Mouse (Mus musculus) thymus, adult 2 months (tissue): Measurements from ENCODE around the gene Agrn. TPM values are rescaled to one million over a fixed set of nuclear protein-coding genes. Genes with fewer than 3 reads are reported as not detected.

Experiments used
- DNase-seq: peaks from one replicate; pipeline ENCODE4 v3.0.0; 2021
- H3K27ac ChIP-seq: fragments of 200-500 bp; 2 replicates; pipeline ENCODE4 v1.5.1; 2012; ENCODE audit warnings: low read length, control low read depth; ENCODE audit not compliant: control insufficient read depth, insufficient read depth
- H3K27me3 ChIP-seq: fragments of 200-500 bp; 2 replicates; pipeline ENCODE4 v1.6.1; 2012; ENCODE audit warnings: mild to moderate bottlenecking, low read length, moderate library complexity, mixed read lengths; ENCODE audit not compliant: control insufficient read depth, insufficient read depth
- H3K36me3 ChIP-seq: fragments of 200-500 bp; 2 replicates; pipeline ENCODE4 v1.6.1; 2012; ENCODE audit warnings: mild to moderate bottlenecking, low read length, moderate library complexity; ENCODE audit not compliant: control insufficient read depth, insufficient read depth
- H3K4me1 ChIP-seq: fragments of 200-500 bp; replicated peaks from 2 replicates; pipeline ENCODE4 v1.6.1; 2012; ENCODE audit warnings: low read length; ENCODE audit not compliant: control insufficient read depth, insufficient read depth
- H3K4me3 ChIP-seq: fragments of 200-500 bp; 2 replicates; pipeline ENCODE4 v1.5.1; 2012; ENCODE audit warnings: mild to moderate bottlenecking, low read length, control low read depth, moderate library complexity; ENCODE audit not compliant: control insufficient read depth, insufficient read depth
- CTCF ChIP-seq: fragments of 200-500 bp; IDR thresholded peaks from 2 replicates; pipeline ENCODE4 v1.5.1; 2012; ENCODE audit warnings: mild to moderate bottlenecking, control low read depth, low read length, moderate library complexity, borderline replicate concordance; ENCODE audit not compliant: control insufficient read depth, poor library complexity, insufficient read depth; ENCODE audit errors: extremely low read depth
- POLR2A ChIP-seq: fragments of 200-500 bp; IDR thresholded peaks from 2 replicates; pipeline ENCODE4 v1.6.1; 2012; ENCODE audit warnings: mild to moderate bottlenecking, low read length, control low read depth, moderate library complexity; ENCODE audit not compliant: control insufficient read depth, poor library complexity, insufficient read depth; ENCODE audit errors: extremely low read depth
- WGBS: fragments of 180-500 bp; shearing (Covaris S2); methylation state at CpG from one replicate; pipeline ENCODE4 v1.1.7; 2018; 5-methylcytosine and 5-hydroxymethylcytosine counted together
- polyA plus RNA-seq: library from polyadenylated mRNA; depleted of rRNA; stranded (reverse); fragments of >200 nt; gene quantifications from 2 replicates; pipeline ENCODE4 v1.2.3, GENCODE M21; 2012

Gene Agrn
- polyA plus RNA-seq, 1 experiment: 48.7 TPM

- no peaks in the 10 kb centered on the region; the same call in 1 of the 2 replicates for H3K27me3 ChIP-seq
- WGBS: 95% methylated on average over 13 of the region's 13 CpGs
- no peak overlapping the region for H3K27ac ChIP-seq
- TF ChIP-seq CTCF (no peak), POLR2A (no peak)
- H3K4me1 ChIP-seq: no peaks in the 10 kb centered on the region
- no peak overlapping the region for H3K4me3 ChIP-seq
- H3K36me3 ChIP-seq: no peaks in the 10 kb centered on the region
- no peak for DNase-seq
These were observed 11.8 kb downstream of the Agrn start for GRCm38 (mm10) chr4:156185456-156185949.

GRCm38 (mm10) chr4:156184291-156184954 lies 12.9 kb downstream of the Agrn start:
- WGBS: 93% methylated on average over 7 of the region's 7 CpGs
- TF ChIP-seq POLR2A (no peak), CTCF (no peak)
- no peak for DNase-seq
- no peak overlapping the region for H3K27ac ChIP-seq
- H3K4me3 ChIP-seq: no peak overlapping the region
- no peaks in the 10 kb centered on the region for H3K4me1 ChIP-seq
- no peaks in the 10 kb centered on the region; the same call in 1 of the 2 replicates for H3K27me3 ChIP-seq
- no peaks in the 10 kb centered on the region for H3K36me3 ChIP-seq

- no peak overlapping the region for H3K27ac ChIP-seq
- H3K36me3 ChIP-seq: no peaks in the 10 kb centered on the region
- H3K4me3 ChIP-seq: no peak overlapping the region
- H3K4me1 ChIP-seq: no peaks in the 10 kb centered on the region
- H3K27me3 ChIP-seq: no peaks in the 10 kb centered on the region; the same call in 1 of the 2 replicates
- whole genome bisulfite sequencing: 78% methylated on average over 5 of the region's 5 CpGs
- no peak for DNase-seq
- TF ChIP-seq CTCF (no peak), POLR2A (no peak)
These were observed 13.5 kb downstream of the Agrn start for GRCm38 (mm10) chr4:156183747-156184146.

- Histone ChIP-seq H3K27ac (no peak overlapping the region), H3K27me3 (no peaks in the 10 kb centered on the region), H3K4me1 (no peaks in the 10 kb centered on the region), H3K36me3 (no peaks in the 10 kb centered on the region), H3K4me3 (no peak overlapping the region)
- TF ChIP-seq POLR2A (no peak), CTCF (no peak)
- 97% methylated on average over 9 of the region's 9 CpGs for WGBS
- DNase-seq: no peak
These were observed 19.7 kb downstream of the Agrn start for GRCm38 (mm10) chr4:156177630-156178029.

GRCm38 (mm10) chr4:156171828-156172227 lies 25.5 kb downstream of the Agrn start:
- no peak for DNase-seq
- Histone ChIP-seq H3K36me3 (no peaks in the 10 kb centered on the region), H3K27ac (no peak overlapping the region), H3K4me1 (no peaks in the 10 kb centered on the region), H3K27me3 (no peaks in the 10 kb centered on the region), H3K4me3 (no peak overlapping the region)
- 95% methylated on average over 11 of the region's 11 CpGs for WGBS
- TF ChIP-seq POLR2A (no peak), CTCF (no peak)

GRCm38 (mm10) chr4:156169129-156169528 lies 28.2 kb downstream of the Agrn start:
- H3K27me3 ChIP-seq: no peaks in the 10 kb centered on the region
- no peaks in the 10 kb centered on the region for H3K36me3 ChIP-seq
- H3K4me3 ChIP-seq: no peak overlapping the region
- no peaks in the 10 kb centered on the region for H3K4me1 ChIP-seq
- TF ChIP-seq CTCF (no peak), POLR2A (no peak)
- 96% methylated on average over 10 of the region's 10 CpGs for WGBS
- no peak overlapping the region for H3K27ac ChIP-seq
- DNase-seq: no peak

- no peak for DNase-seq
- TF ChIP-seq CTCF (no peak), POLR2A (no peak)
- no peaks in the 10 kb centered on the region for H3K27me3 ChIP-seq
- H3K4me3 ChIP-seq: no peak overlapping the region
- H3K27ac ChIP-seq: no peak overlapping the region
- H3K36me3 ChIP-seq: no peaks in the 10 kb centered on the region
- 93% methylated on average over 8 of the region's 8 CpGs for WGBS
- no peaks in the 10 kb centered on the region for H3K4me1 ChIP-seq
These were observed 28.7 kb downstream of the Agrn start for GRCm38 (mm10) chr4:156168611-156169010.
